Mouse (Mus musculus): Measurements from ENCODE around the gene Slc4a1ap. TPM values are rescaled to one million over a fixed set of nuclear protein-coding genes. Genes with fewer than 3 reads are reported as not detected.
A peak's percentile ranks its signal among the peaks of the same experiment; 100 is the strongest.
"Not testable (repeated sequence)": the region's sequence is repeated elsewhere in the genome, so short reads cannot be mapped to it uniquely, and the experiment has no call there.

Gene Slc4a1ap
- polyA plus RNA-seq, 1 experiment from 2014 or later: 32.7 TPM

- no peak for ATAC-seq (ENCODE audit: insufficient number of reproducible peaks, low FRiP score, low TSS enrichment, low read depth)
- Histone ChIP-seq H3K4me2 (replicated peaks) (no peak overlapping the region), H3K9ac (no peak overlapping the region), H3K27ac (replicated peaks) (no peak overlapping the region), H3K9me3 (replicated peaks) (no peaks in the 10 kb centered on the region), H3K27me3 (no peaks in the 10 kb centered on the region), H3K4me1 (peaks cover 27% of the 10 kb centered on the region), H3K4me3 (replicated peaks) (no peak overlapping the region), H3K36me3 (0 out of 2 replicates have a peak, but pooled peaks cover 8% of the 10 kb centered on the region)
- 62% methylated on average over 3 of the region's 3 CpGs for WGBS
These were observed 39.7 kb downstream of the Slc4a1ap start for GRCm38 (mm10) chr5:31566457-31566856.

- H3K9ac ChIP-seq: no peak overlapping the region
- 71% methylated on average over 5 of the region's 5 CpGs for WGBS
- H3K9me3 ChIP-seq (replicated peaks): no peaks in the 10 kb centered on the region
- H3K36me3 ChIP-seq: no peaks in the 10 kb centered on the region
- no peak overlapping the region for H3K4me2 ChIP-seq (replicated peaks)
- no peak overlapping the region for H3K27ac ChIP-seq (replicated peaks)
- no peak for ATAC-seq (ENCODE audit: insufficient number of reproducible peaks, low FRiP score, low TSS enrichment, low read depth)
- no peaks in the 10 kb centered on the region for H3K27me3 ChIP-seq
- no peak overlapping the region for H3K4me3 ChIP-seq (replicated peaks)
- peaks cover 26% of the 10 kb centered on the region for H3K4me1 ChIP-seq
These were observed 41.3 kb downstream of the Slc4a1ap start for GRCm38 (mm10) chr5:31567951-31568657.

DNA sequence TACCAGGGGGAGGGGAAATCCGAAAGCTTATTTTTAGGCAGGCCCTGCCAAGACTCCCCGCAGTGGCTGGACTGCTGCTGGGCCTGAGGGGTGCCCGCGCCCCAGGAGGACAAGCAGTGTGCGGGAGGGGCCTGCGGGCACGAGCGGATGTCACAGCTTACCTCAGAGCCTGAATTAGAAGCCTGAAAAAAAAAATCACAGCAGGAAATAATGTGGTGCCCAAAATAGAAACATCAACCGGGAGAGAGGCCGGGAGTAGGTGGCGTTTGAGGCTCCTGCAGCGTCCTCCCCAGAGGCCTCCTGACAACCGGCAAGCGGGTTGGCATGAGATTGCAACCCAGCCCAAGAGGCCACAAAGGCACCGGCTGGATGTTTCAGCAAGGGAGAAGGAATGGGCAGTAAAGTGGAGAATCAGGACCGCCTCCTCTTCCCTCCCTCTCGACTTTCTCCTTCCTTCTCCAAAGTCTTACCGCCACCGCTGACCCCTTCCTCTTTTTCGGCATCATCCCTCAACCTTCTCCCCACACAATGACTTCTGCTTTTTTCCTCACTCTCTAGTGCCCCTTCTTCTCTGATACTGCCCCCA, 44.3 kb downstream of the Slc4a1ap start:
- WGBS: 7% methylated on average over 20 of the region's 20 CpGs
- Histone ChIP-seq H3K4me1 (peaks cover 17% of the 10 kb centered on the region), H3K36me3 (no peaks in the 10 kb centered on the region), H3K27me3 (no peaks in the 10 kb centered on the region), H3K27ac (replicated peaks) (peak overlapping the region; percentile 67), H3K9me3 (replicated peaks) (no peaks in the 10 kb centered on the region), H3K9ac (0 out of 2 replicates have a peak overlapping the region, but pooled peaks have one; percentile 4), H3K4me2 (replicated peaks) (peak overlapping the region; percentile 40), H3K4me3 (replicated peaks) (peak overlapping the region; percentile 26)
- ATAC-seq (ENCODE audit: insufficient number of reproducible peaks, low FRiP score, low TSS enrichment, low read depth): peak; percentile 63

GRCm38 (mm10) chr5:31573722-31574121, 46.9 kb downstream of the Slc4a1ap start:
- Histone ChIP-seq H3K9me3 (replicated peaks) (no peaks in the 10 kb centered on the region), H3K27me3 (no peaks in the 10 kb centered on the region), H3K4me2 (replicated peaks) (no peak overlapping the region), H3K27ac (replicated peaks) (no peak overlapping the region), H3K36me3 (no peaks in the 10 kb centered on the region), H3K4me1 (peaks cover 17% of the 10 kb centered on the region), H3K9ac (no peak overlapping the region), H3K4me3 (replicated peaks) (no peak overlapping the region)
- ATAC-seq (ENCODE audit: insufficient number of reproducible peaks, low FRiP score, low TSS enrichment, low read depth): no peak
- 94% methylated on average over 3 of the region's 3 CpGs for WGBS

- ATAC-seq (ENCODE audit: insufficient number of reproducible peaks, low FRiP score, low TSS enrichment, low read depth): no peak
- no peak overlapping the region for H3K4me3 ChIP-seq (replicated peaks)
- WGBS: 84% methylated on average over 7 of the region's 7 CpGs
These were observed 49.8 kb downstream of the Slc4a1ap start for GRCm38 (mm10) chr5:31576539-31576975.

GRCm38 (mm10) chr5:31581263-31581662, 54.5 kb downstream of the Slc4a1ap start:
- no peak for ATAC-seq (ENCODE audit: insufficient number of reproducible peaks, low FRiP score, low TSS enrichment, low read depth)
- Histone ChIP-seq H3K36me3 (no peaks in the 10 kb centered on the region), H3K27me3 (no peaks in the 10 kb centered on the region), H3K4me2 (replicated peaks) (no peak overlapping the region), H3K4me3 (replicated peaks) (no peak overlapping the region), H3K4me1 (no peaks in the 10 kb centered on the region), H3K9ac (no peak overlapping the region), H3K27ac (replicated peaks) (no peak overlapping the region), H3K9me3 (replicated peaks) (no peaks in the 10 kb centered on the region)
- 65% methylated on average over 6 of the region's 6 CpGs for WGBS

More at GRCm38 (mm10) chr5:31576539-31576975, 49.8 kb downstream of the Slc4a1ap start:
- Histone ChIP-seq H3K27ac (replicated peaks) (no peak overlapping the region), H3K9ac (no peak overlapping the region), H3K4me2 (replicated peaks) (no peak overlapping the region), H3K4me1 (peaks cover 2% of the 10 kb centered on the region), H3K9me3 (replicated peaks) (no peaks in the 10 kb centered on the region), H3K36me3 (no peaks in the 10 kb centered on the region), H3K27me3 (no peaks in the 10 kb centered on the region)

- Histone ChIP-seq H3K27me3 (no peaks in the 10 kb centered on the region), H3K9ac (no peak overlapping the region), H3K36me3 (no peaks in the 10 kb centered on the region), H3K27ac (replicated peaks) (no peak overlapping the region), H3K4me3 (replicated peaks) (no peak overlapping the region), H3K4me2 (replicated peaks) (no peak overlapping the region), H3K4me1 (no peaks in the 10 kb centered on the region), H3K9me3 (replicated peaks) (no peaks in the 10 kb centered on the region)
- no peak for ATAC-seq (ENCODE audit: insufficient number of reproducible peaks, low FRiP score, low TSS enrichment, low read depth)
- 66% methylated on average over 3 of the region's 3 CpGs for WGBS
These were observed 55.1 kb downstream of the Slc4a1ap start for GRCm38 (mm10) chr5:31581932-31582331.

DNA sequence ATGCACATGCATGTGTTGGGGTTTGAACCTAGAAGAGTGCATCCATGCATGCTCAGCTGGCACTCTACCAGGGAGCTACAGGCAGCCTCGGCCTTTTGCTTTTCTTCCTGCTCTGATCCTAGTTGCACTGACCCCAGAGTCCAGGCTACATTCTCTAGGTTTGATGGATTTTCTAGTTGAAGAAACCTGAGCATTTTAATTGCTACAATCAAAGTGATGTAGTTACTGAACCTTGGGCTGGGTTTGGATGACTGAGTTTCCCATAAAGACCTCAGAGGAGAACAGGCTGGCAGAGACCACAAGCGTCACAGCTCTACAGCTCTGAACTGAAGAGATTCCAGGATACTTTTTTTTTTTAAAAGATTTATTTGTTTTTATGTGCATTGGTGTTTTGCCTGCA, 56.5 kb downstream of the Slc4a1ap start:
- Histone ChIP-seq H3K4me3 (replicated peaks) (no peak overlapping the region), H3K9me3 (replicated peaks) (no peaks in the 10 kb centered on the region), H3K4me2 (replicated peaks) (no peak overlapping the region), H3K4me1 (no peaks in the 10 kb centered on the region), H3K36me3 (no peaks in the 10 kb centered on the region), H3K27ac (replicated peaks) (no peak overlapping the region), H3K9ac (no peak overlapping the region), H3K27me3 (no peaks in the 10 kb centered on the region)
- no peak for ATAC-seq (ENCODE audit: insufficient number of reproducible peaks, low FRiP score, low TSS enrichment, low read depth)
- WGBS: 74% methylated on average over 2 of the region's 2 CpGs

DNA sequence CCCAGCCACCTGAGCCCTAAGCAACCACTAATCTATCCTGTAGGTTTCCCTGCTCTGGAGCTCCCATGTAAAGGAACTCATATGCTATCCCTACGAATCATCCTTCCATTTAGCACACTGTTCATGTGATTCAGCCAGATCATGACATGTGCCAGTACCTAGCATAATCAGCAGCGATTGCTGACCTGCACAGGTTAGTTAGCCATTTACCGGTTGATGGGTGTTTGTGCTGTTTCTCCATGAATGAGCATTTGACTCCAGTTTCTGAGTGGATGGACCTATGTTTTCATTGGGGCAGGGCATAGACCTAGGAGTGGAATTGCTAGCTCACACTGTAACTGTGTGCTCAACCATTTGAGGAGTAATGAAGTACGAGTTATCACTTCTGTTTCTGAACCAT, 58.7 kb downstream of the Slc4a1ap start:
- WGBS: 89% methylated on average over 4 of the region's 4 CpGs

DNA sequence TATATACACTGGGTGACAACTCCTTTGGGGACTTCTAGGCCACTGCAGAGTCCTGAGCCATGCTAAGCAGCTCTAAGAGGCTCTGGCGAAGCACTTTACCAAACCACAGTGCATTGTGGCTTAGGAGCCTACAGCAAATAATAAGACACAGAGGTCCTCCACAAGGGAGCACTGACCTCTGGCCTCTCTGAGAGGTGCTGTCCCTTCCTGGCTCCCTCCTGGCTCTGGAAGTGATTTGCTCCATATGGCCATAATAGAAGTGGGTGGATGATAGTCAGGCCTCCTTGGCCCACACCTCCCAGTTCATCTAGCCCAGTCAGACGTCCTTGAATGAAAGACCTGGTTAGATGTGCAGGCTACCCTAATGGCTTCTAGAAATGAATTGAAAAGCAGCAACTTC, 61.2 kb downstream of the Slc4a1ap start:
- no peaks in the 10 kb centered on the region for H3K36me3 ChIP-seq
- no peaks in the 10 kb centered on the region for H3K27me3 ChIP-seq
- H3K27ac ChIP-seq (replicated peaks): no peak overlapping the region
- no peak for ATAC-seq (ENCODE audit: insufficient number of reproducible peaks, low FRiP score, low TSS enrichment, low read depth)
- no peak overlapping the region for H3K4me3 ChIP-seq (replicated peaks)
- H3K4me2 ChIP-seq (replicated peaks): no peak overlapping the region
- no peak overlapping the region for H3K9ac ChIP-seq
- no peaks in the 10 kb centered on the region for H3K4me1 ChIP-seq
- H3K9me3 ChIP-seq (replicated peaks): no peaks in the 10 kb centered on the region
- 52% methylated on average over 2 of the region's 2 CpGs for WGBS

More for the DNA sequence above, 58.7 kb downstream of the Slc4a1ap start:
- no peaks in the 10 kb centered on the region for H3K27me3 ChIP-seq
- H3K27ac ChIP-seq (replicated peaks): no peak overlapping the region
- ATAC-seq (ENCODE audit: insufficient number of reproducible peaks, low FRiP score, low TSS enrichment, low read depth): no peak
- no peak overlapping the region for H3K9ac ChIP-seq
- no peak overlapping the region for H3K4me2 ChIP-seq (replicated peaks)
- no peak overlapping the region for H3K4me3 ChIP-seq (replicated peaks)
- no peaks in the 10 kb centered on the region for H3K36me3 ChIP-seq
- no peaks in the 10 kb centered on the region for H3K9me3 ChIP-seq (replicated peaks)
- no peaks in the 10 kb centered on the region for H3K4me1 ChIP-seq

- 86% methylated on average over 8 of the region's 8 CpGs for WGBS
- not testable (repeated sequence) for H3K4me2 ChIP-seq (replicated peaks); H3K4me3 ChIP-seq (replicated peaks); H3K27ac ChIP-seq (replicated peaks); H3K4me1 ChIP-seq; H3K36me3 ChIP-seq; H3K27me3 ChIP-seq; ATAC-seq (ENCODE audit: insufficient number of reproducible peaks, low FRiP score, low TSS enrichment, low read depth); H3K9me3 ChIP-seq (replicated peaks); H3K9ac ChIP-seq
These were observed 61.9 kb downstream of the Slc4a1ap start for GRCm38 (mm10) chr5:31588672-31589071.

Measured in embryonic facial prominence, embryonic 15.5 days (tissue).